Mouse (Mus musculus): ENCODE measurements around the gene Palm2. TPM values are rescaled to one million over a fixed set of nuclear protein-coding genes. Genes with fewer than 3 reads are reported as not detected.

Palm2 gene
- polyA plus RNA-seq, 1 experiment from 2014 or later, result 1.1 TPM

GRCm38 (mm10) chr4:57600685-57601457 lies 166.8 kb downstream of the Palm2 start:
- ATAC-seq, result no peak
- Histone ChIP-seq H3K27me3 (replicated peaks; ENCODE audit: control insufficient read depth, insufficient read depth, low read length) (no peaks in the 10 kb centered on the region), H3K36me3 (ENCODE audit: control insufficient read depth, insufficient read depth) (no peaks in the 10 kb centered on the region), H3K4me2 (replicated peaks; ENCODE audit: low read depth) (no peak overlapping the region), H3K9me3 (ENCODE audit: control insufficient read depth) (no peaks in the 10 kb centered on the region), H3K27ac (ENCODE audit: low read depth, low read length) (no peak overlapping the region), H3K4me3 (ENCODE audit: low read depth, low read length) (no peak overlapping the region), H3K9ac (ENCODE audit: low read depth, low read length) (no peak overlapping the region), H3K4me1 (replicated peaks; ENCODE audit: control insufficient read depth, insufficient read depth, low read length) (no peaks in the 10 kb centered on the region)
- 75% methylated on average over 11 of the region's 11 CpGs for WGBS
- no peak for TF ChIP-seq CTCF (IDR thresholded peaks at IDR 0.05; ENCODE audit: low read depth)

GRCm38 (mm10) chr4:57601458-57601835 lies 167.4 kb downstream of the Palm2 start:
- no peak for ATAC-seq
- 82% methylated on average over 9 of the region's 9 CpGs for WGBS

GRCm38 (mm10) chr4:57601903-57602617 lies 168.0 kb downstream of the Palm2 start:
- Histone ChIP-seq H3K4me3 (ENCODE audit: low read depth, low read length) (no peak overlapping the region), H3K9me3 (ENCODE audit: control insufficient read depth) (no peaks in the 10 kb centered on the region), H3K4me1 (replicated peaks; ENCODE audit: control insufficient read depth, insufficient read depth, low read length) (no peaks in the 10 kb centered on the region), H3K27ac (ENCODE audit: low read depth, low read length) (no peak overlapping the region), H3K27me3 (replicated peaks; ENCODE audit: control insufficient read depth, insufficient read depth, low read length) (no peaks in the 10 kb centered on the region), H3K4me2 (replicated peaks; ENCODE audit: low read depth) (no peak overlapping the region), H3K36me3 (ENCODE audit: control insufficient read depth, insufficient read depth) (no peaks in the 10 kb centered on the region), H3K9ac (ENCODE audit: low read depth, low read length) (no peak overlapping the region)
- TF ChIP-seq CTCF (IDR thresholded peaks at IDR 0.05; ENCODE audit: low read depth), result no peak
- 84% methylated on average over 10 of the region's 10 CpGs for WGBS
- no peak for ATAC-seq

More at GRCm38 (mm10) chr4:57601458-57601835, 167.4 kb downstream of the Palm2 start:
- no peaks in the 10 kb centered on the region for H3K27me3 ChIP-seq (replicated peaks; ENCODE audit: control insufficient read depth, insufficient read depth, low read length)
- no peak overlapping the region for H3K9ac ChIP-seq (ENCODE audit: low read depth, low read length)
- no peak for TF ChIP-seq CTCF (IDR thresholded peaks at IDR 0.05; ENCODE audit: low read depth)
- H3K4me1 ChIP-seq (replicated peaks; ENCODE audit: control insufficient read depth, insufficient read depth, low read length), result no peaks in the 10 kb centered on the region
- no peaks in the 10 kb centered on the region for H3K9me3 ChIP-seq (ENCODE audit: control insufficient read depth)
- no peak overlapping the region for H3K4me3 ChIP-seq (ENCODE audit: low read depth, low read length)
- H3K27ac ChIP-seq (ENCODE audit: low read depth, low read length), result no peak overlapping the region
- H3K4me2 ChIP-seq (replicated peaks; ENCODE audit: low read depth), result no peak overlapping the region
- no peaks in the 10 kb centered on the region for H3K36me3 ChIP-seq (ENCODE audit: control insufficient read depth, insufficient read depth)

GRCm38 (mm10) chr4:57606258-57606657 lies 172.2 kb downstream of the Palm2 start:
- H3K9me3 ChIP-seq (ENCODE audit: control insufficient read depth), result no peaks in the 10 kb centered on the region
- no peak overlapping the region for H3K27ac ChIP-seq (ENCODE audit: low read depth, low read length)
- no peaks in the 10 kb centered on the region for H3K4me1 ChIP-seq (replicated peaks; ENCODE audit: control insufficient read depth, insufficient read depth, low read length)
- no peaks in the 10 kb centered on the region for H3K27me3 ChIP-seq (replicated peaks; ENCODE audit: control insufficient read depth, insufficient read depth, low read length)
- H3K36me3 ChIP-seq (ENCODE audit: control insufficient read depth, insufficient read depth), result no peaks in the 10 kb centered on the region
- H3K4me2 ChIP-seq (replicated peaks; ENCODE audit: low read depth), result no peak overlapping the region
- H3K9ac ChIP-seq (ENCODE audit: low read depth, low read length), result no peak overlapping the region
- TF ChIP-seq CTCF (IDR thresholded peaks at IDR 0.05; ENCODE audit: low read depth), result no peak
- no peak overlapping the region for H3K4me3 ChIP-seq (ENCODE audit: low read depth, low read length)
- 43% methylated on average over 3 of the region's 3 CpGs for WGBS
- ATAC-seq, result no peak

- Histone ChIP-seq H3K4me2 (replicated peaks; ENCODE audit: low read depth) (0 out of 2 replicates have a peak overlapping the region, but pooled peaks have one; percentile 39), H3K4me3 (ENCODE audit: low read depth, low read length) (no peak overlapping the region), H3K27ac (ENCODE audit: low read depth, low read length) (no peak overlapping the region), H3K36me3 (ENCODE audit: control insufficient read depth, insufficient read depth) (no peaks in the 10 kb centered on the region), H3K27me3 (replicated peaks; ENCODE audit: control insufficient read depth, insufficient read depth, low read length) (no peaks in the 10 kb centered on the region), H3K4me1 (replicated peaks; ENCODE audit: control insufficient read depth, insufficient read depth, low read length) (no peaks in the 10 kb centered on the region), H3K9me3 (ENCODE audit: control insufficient read depth) (no peaks in the 10 kb centered on the region), H3K9ac (ENCODE audit: low read depth, low read length) (no peak overlapping the region)
- WGBS, result 39% methylated on average over 22 of the region's 22 CpGs
- peak; percentile 90 for TF ChIP-seq CTCF (IDR thresholded peaks at IDR 0.05; ENCODE audit: low read depth)
- no peak for ATAC-seq
Observed at GRCm38 (mm10) chr4:57607247-57607942, 173.3 kb downstream of the Palm2 start.

Data from intestine, postnatal 0 days (tissue).